Mouse (Mus musculus) lung, adult 2 months (tissue): ENCODE measurements around the gene 4930480E11Rik. TPM values are rescaled to one million over a fixed set of nuclear protein-coding genes. Genes with fewer than 3 reads are reported as not detected.
"Not testable (repeated sequence)": the region's sequence is repeated elsewhere in the genome, so short reads cannot be mapped to it uniquely, and the experiment has no call there.

Experiments
- DNase-seq: peaks from one replicate; pipeline ENCODE4 v3.0.0; 2022
- H3K4me1 ChIP-seq: fragments of 200-500 bp; 2 replicates; pipeline ENCODE4 v1.6.1; 2011; ENCODE audit warnings: low read length; ENCODE audit not compliant: control insufficient read depth, insufficient read depth
- H3K4me3 ChIP-seq: fragments of 200-500 bp; replicated peaks from 2 replicates; pipeline ENCODE3; 2011; ENCODE audit warnings: low read depth, mild to moderate bottlenecking, control low read depth, low read length; ENCODE audit errors: extremely low read depth
- CTCF ChIP-seq: fragments of 200-500 bp; IDR thresholded peaks from 2 replicates; pipeline ENCODE4 v1.5.1; 2011; ENCODE audit warnings: mild to moderate bottlenecking, low read length, control low read depth; ENCODE audit not compliant: insufficient read depth
- POLR2A ChIP-seq: fragments of 200-500 bp; IDR thresholded peaks from 2 replicates; pipeline ENCODE4 v1.6.1; 2011; ENCODE audit warnings: low read depth, mild to moderate bottlenecking, control low read depth, low read length, borderline replicate concordance; ENCODE audit errors: extremely low read depth
- WGBS: fragments of 180-500 bp; shearing (Covaris S2); methylation state at CpG from one replicate; pipeline ENCODE4 v1.1.7; 2018; 5-methylcytosine and 5-hydroxymethylcytosine counted together
- polyA plus RNA-seq: library from polyadenylated mRNA; depleted of rRNA; stranded (reverse); fragments of >200 nt; gene quantifications from 2 replicates; pipeline ENCODE4 v1.2.3, GENCODE M21; 2012; rRNA removed

The 4930480E11Rik gene
- not detected in 2 replicates for polyA plus RNA-seq

DNA sequence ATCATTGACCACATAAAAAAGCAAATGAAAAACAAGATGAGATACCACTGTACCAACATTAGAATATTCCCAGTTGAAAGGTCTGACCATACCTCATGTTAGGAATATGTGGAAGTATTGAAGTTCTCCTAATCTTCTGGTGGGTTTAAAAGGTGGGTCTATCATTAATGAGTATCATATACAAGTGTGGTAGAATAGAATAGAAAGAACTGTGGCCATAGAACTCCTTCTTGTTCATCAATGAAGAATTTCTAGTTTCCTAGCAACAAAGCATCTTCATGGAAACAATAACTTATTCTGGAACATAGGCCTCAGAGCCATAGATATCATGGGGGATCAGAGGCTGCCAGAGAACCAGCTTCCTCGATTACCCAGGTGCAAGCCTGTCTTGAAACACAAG lies at the start of gene 4930480E11Rik:
Gene 4930480E11Rik, plus strand, starts transcription at position 301 of the 400 bp plus-strand sequence.
- no peak within 1 kb of the TSS for H3K4me3 ChIP-seq
- no peaks in the 10 kb centered on the region for H3K4me1 ChIP-seq
- TF ChIP-seq CTCF: no peak
- no peak for TF ChIP-seq POLR2A
- 34% methylated on average over 1 of the region's 1 CpGs for WGBS
- DNase-seq: no peak

DNA sequence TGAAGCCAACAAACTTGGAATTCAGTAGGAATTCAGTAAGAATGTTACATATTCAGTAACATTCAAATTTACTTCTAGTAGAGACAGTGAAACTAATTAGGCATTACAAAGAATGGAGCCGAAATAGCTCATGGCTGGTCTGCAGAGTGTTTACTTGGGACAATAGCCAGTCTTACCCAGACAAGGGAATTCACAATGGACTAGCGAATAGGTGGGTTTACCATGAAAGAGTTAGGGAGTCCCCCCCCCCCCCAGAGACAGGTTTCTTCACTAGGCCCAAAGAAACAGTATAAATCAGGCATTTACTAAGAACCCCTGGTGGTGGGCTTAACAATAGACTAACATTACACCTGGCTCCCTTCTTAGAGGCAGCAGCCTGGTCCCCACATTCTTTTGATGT lies 33.9 kb downstream of the 4930480E11Rik start:
- DNase-seq, H3K4me1 ChIP-seq, H3K4me3 ChIP-seq: not testable (repeated sequence)
- 68% methylated on average over 2 of the region's 2 CpGs for WGBS

Other genes starting within 250 kb of the 4930480E11Rik start
- gene Gm5938, start 244.2 kb upstream of the 4930480E11Rik start, polyA plus RNA-seq: not detected in 2 replicates
- not detected in 2 replicates for gene Obp1b, start 182.9 kb upstream of the 4930480E11Rik start, polyA plus RNA-seq
- gene Gm14743, start 123.7 kb upstream of the 4930480E11Rik start, polyA plus RNA-seq: not detected in 2 replicates
- gene Prrg1, start 214.3 kb downstream of the 4930480E11Rik start, polyA plus RNA-seq: 2.1 and 3.8 TPM in 2 replicates